Mouse (Mus musculus) lung, postnatal 36 days (tissue): Measurements from ENCODE around the gene Tceal8.

ENCODE experiments used
- DNase-seq: peaks from one replicate; pipeline ENCODE4 v3.0.0; 2022; ENCODE audit warnings: mixed read lengths

Gene Tceal8

GRCm38 (mm10) chrX:136127038-136127743, 45.0 kb downstream of the Tceal8 start:
- no peak for DNase-seq
